Mouse (Mus musculus): ENCODE results near the gene Cherp. TPM values are rescaled to one million over a fixed set of nuclear protein-coding genes. Genes with fewer than 3 reads are reported as not detected.

Cherp gene
- 10 to 100 TPM; 42.9 to 43.2 TPM for total RNA-seq (2021)
- long read RNA-seq, experiment 1, transcript Cherp-207 (18 exons, 3,646 nt): major isoform, 5 of 25 reads
- long read RNA-seq, experiment 1, partial matches to known transcripts: 17 of 25 reads
- long read RNA-seq, experiment 1, other reads (novel, unspliced or antisense): 1 of 25 reads
- long read RNA-seq, experiment 2, transcript Cherp-207 (18 exons, 3,646 nt): major isoform, 7 of 29 reads
- long read RNA-seq, experiment 2, partial matches to known transcripts: 19 of 29 reads
- long read RNA-seq, experiment 2, other reads (novel, unspliced or antisense): 2 of 29 reads

DNA sequence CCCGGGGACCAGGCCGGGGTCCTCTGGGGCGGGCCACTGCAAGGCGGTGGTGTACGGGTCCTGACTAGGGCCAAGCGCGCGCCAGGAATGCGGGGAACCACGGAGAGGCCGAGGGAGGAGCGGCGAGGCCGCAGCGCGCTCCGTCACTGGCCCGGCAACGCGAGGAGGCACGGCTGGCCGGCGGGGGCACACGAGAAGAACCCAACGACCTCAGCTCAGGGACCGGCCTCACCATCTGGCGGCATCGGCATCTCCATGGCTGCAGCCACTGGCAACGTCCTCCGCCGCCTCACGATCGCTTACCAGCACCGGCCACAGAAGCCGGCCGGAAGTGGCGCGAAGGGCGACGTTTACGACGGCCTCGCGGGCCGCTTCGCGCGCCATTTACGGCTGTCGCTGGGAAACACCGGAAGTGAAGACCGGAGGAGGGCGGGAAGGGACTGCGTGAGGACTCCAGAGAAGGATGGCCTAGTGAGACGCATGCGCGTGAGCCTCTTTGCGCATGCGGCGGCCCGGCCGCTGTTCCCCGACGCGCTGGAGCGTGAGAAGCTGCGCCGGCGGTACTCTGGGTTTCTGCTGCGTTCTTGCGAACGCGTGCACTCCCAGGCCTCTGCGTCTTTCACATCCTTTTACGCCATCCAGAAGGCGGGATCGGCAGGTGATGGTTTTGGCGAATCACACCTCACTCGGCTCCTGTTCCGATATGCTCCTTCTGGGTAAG, at the start of gene Cherp:
Cherp (minus strand) TSS at position 401 of the 721 bp plus-strand sequence.
- intact Hi-C loops (cut with DNase I): no loop called here
- DNase-seq: peak; percentile 96

DNA sequence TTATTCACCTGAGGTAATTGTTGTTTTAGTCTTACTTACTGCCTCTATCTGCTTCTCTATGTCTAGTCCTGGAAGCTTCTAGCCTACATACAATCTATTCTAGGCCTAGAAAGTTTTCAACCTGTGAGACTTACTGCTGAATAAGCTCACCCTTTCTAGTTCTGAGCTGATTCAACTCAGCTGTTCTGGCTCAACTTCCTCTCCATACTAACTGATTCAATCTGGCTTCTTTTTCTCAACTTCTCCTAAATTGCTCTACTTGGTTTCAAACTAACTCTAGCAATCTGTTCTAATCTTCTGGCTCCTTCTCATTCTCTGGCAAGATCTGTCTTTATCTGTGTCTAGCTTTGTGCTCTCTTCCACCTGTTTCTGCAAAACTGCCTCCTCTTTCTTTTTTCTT, 46.9 kb upstream of the Cherp start:
- DNase-seq: no peak
- intact Hi-C loops (cut with DNase I): no loop called here

DNA sequence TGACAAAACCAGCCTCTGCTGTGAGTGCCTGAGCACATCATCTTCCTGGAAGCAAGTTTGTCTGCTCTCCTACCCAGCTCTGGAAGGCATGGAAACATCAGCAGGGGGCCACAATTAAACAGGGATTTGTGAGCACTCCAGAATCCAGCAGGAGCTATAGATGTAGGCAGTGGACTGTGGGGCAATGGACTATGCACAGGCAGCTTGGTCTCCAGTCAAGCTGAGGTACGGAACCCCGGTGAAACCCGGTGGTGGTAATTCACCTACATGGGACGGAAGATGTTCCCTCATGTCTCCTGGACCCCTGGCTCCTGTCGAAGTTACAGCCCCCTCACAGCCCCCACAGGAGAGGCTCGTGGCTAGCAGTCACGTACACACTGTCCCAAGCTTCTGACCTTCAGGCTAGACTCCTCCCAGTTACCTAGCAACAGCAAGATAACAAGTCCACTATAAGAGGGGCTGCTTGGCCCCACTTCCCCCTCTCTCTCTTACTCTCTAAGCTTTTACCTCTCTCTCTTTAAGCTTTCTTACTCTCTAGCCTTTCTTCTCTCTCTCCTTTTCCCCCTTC, 42.5 kb upstream of the Cherp start:
- DNase-seq: no peak
- intact Hi-C loops (cut with DNase I): no loop called here

DNA sequence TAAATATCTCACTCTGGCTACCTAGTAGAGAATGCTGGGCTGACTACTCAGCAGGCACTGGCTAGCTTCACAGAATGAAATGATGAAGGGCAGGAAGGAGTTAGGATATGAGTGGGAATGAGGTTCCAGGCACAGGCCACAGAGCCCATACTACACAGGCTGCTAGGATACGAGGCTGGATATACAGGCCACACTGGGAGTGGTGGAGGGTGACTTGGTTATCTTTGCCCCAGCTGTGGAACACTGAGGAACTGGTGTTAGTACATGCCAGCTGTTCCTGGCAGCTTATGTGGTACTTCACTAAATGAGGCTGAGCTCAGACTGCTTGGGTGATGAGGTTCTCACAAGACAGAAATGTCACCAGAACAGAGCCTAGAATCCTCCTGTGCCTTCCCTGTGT, 38.1 kb upstream of the Cherp start:
- DNase-seq: no peak
- intact Hi-C loops (cut with DNase I): no loop called here

DNA sequence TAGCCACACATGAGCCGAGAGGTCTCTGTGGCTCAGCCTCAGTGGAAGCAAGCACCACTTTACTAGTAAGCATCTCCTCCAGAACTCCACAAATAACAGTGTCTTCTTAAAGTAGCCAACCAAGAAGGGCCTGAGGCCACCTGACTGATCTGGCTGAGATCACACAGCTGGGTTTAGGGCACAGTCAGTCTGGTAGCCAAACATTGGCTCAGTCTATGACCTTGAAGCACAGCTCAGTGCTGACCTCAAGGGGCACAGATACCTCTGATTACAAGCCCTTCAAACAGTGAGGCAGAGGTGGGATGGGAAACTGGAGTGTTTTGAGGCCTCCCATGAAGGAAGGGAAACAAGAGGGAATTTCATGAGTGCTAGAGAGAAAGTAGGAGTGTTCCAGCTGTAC, 37.6 kb upstream of the Cherp start:
- intact Hi-C loops (cut with DNase I): no loop called here
- no peak for DNase-seq

DNA sequence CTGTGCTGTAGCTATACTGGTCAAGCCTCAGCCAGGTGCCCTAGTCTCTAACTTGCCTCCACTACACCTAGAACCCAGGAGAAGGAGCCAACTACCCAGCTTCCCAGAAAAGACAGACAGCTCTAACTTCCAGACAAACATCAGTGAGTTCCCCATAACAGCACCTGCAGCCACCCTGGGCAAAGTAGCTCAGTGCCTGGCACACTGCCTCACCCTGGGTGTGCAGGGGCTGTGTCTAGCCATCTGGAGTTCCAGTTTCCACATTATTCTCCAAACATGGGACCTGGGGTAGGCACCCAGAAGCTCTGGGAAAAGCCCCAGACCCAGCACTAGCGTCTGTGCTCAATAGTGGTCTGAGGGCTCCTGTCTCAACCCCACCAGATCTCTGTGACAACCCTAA, 32.5 kb upstream of the Cherp start:
- no peak for DNase-seq
- intact Hi-C loops (cut with DNase I): no loop called here

DNA sequence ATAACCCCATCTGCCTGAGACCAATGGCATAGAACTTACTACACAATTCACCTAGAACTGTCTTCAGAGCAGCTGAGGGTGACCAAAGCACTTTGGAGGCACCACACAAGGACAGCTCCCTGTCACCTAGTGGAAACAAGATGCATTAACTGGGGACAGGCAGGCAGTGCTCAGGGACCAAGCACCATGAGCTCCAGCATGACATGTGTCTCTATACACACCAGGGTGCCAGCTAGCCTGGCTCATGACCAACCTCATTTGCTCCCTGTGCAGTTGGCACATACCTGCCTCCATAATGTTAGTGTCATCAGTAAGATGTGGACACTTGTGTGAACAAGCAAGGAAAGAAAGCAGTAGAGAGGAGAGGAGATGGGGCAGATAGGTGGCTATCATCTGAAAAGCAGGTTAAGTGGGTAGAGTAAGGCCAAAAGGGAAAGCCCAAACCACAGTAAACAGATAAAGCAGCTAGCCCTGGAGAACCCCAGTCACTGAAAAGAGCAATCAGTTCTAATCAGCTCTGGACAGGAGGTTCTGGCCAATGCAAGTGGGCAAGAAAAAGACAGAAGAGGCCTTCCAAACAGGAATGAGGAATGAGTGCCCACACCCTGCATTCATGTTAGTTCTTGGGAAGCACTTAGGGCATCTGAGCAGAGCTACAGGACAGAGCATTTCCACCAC, 29.8 kb upstream of the Cherp start:
- peak in 1 of 2 experiments; percentile 23 for DNase-seq
- intact Hi-C loops (cut with DNase I): no loop called here

DNA sequence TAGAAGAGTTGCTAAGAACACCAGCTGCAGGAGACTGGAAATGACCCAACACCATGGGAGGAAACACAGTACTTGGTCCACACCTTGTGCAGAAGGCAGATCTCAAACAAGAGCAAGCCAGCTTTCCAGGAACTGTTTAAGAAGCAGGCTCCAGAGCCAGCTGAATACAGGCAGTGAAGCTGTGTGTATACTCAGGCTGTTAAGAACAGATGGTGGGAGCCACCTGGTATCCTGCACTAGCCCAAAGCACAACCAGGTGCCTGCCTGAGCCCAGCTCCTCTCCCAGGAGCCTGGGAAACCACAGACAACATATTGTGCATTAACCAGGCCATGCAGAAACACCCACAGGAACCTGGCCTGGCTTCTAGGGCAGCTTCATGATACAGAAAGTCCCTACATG, 29.1 kb upstream of the Cherp start:
- intact Hi-C loops (cut with DNase I): no loop called here
- DNase-seq: no peak

DNA sequence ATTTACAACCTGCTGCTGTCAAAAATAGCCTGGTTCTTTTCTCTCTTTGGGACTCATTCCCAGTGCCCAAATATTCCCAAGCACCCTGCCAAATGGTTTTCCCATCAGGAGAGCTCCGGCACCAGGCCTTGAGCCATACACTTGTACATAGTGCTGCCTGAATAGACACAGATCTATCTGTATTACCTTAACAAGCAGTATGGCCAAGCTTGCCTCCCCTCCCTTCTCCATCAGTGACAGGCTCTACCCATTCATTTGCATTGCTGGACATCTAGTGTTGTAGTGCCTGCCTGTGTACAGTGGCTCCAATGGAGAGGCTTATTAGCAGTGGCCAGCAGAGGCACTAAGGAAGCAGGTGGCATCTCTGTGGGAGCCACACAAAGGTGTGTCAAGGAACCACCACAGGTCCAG, 25.5 kb upstream of the Cherp start:
- intact Hi-C loops (cut with DNase I): no loop called here
- peak in 1 of 2 experiments; percentile 43 for DNase-seq

DNA sequence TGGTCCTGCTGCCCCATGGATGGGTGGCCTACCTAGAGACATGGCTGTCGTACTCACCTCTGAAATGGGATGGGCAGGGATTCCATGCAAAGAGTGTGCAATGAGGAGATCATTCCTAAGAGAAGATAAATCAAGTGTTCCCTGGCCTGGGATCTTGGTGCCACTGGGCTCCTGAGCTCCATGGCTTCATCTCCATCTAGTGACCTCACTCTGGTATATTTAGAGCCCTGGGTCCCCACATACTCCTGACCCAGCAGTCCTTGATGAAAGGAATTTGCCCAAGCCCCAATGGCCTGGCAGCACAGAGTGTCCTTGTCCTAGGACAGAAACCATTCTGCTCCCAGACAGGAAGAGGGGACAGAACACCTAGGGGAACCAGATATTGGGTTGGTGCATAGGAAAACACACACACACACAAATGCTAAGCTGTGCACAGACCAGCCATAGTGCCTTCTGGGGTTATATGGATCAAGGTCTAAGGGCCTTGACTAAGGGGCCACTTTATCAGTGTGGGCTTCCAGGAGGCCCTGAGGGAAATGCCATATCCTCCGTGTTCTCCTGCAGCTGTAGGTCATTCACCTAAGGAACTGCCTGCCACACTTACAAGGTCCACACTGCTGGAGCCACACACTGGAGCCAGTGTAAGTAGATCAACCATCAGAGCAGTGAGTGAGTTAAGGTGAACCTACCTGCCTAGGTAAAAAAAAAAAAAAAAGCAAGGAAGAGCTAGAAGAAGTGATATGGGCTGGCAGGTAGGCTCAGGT, 24.7 kb upstream of the Cherp start:
- peak; percentile 42 to 67 for DNase-seq
- intact Hi-C loops (cut with DNase I): no loop called here

DNA sequence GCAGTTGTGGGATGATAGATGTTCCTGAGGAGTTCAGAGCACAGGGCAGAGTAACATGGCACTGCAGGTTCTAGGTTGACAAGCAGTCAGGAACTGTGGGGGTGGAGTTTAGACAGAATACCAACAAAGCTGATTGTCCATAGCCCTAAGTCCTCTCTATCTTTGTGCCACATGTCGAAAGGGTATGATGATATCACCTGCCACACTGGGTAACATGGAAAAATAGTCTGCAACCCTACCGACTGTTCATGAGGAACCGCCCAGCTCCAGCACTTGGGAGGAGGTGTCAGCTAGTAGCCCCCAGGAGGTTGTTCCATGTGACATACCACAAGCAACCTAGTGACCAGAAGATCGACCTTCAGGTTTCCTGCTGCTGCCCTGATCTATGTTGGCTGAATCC, 23.5 kb upstream of the Cherp start:
- intact Hi-C loops (cut with DNase I): no loop called here
- DNase-seq: no peak

DNA sequence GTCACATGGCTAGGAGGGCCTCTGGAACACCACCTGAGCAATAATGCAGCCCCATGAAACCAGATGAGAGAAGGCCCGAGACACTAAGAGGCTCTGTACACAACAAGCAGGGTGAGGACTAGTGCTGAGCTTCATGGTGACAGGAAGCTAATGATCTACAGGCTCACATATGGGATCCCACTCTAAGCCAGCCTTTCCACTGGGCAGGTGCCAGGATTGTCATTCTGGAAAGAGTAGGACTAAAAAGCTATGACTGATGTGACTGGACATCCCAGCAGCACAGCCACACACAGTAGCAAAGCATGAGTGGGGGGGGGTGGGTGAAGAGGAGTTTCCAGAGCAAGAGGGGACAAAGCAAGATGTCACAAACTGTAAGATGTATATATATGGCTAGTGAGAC, 22.9 kb upstream of the Cherp start:
- intact Hi-C loops (cut with DNase I): no loop called here

DNA sequence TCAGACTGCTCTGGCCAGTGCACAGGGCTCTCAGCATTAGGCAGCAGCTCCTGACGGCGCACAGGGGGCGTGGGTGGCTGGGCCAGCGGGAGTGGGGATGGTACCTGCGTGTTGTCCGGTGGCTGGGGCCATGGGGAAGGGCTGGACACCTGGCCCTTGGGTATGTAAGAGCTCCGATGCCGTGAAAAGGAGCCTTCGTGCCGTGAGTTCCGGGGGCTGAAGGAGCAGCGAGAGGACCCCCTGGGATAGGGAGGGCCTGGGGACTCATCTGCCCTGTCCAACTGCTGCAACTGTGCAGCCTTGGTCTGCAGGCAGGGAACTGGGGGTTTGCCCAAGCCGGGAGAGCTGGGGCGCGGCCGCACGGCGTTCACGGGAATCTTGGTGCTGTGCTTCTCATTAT, 21.2 kb upstream of the Cherp start:
- intact Hi-C loops (cut with DNase I): no loop called here
- no peak for DNase-seq

More for the DNA sequence above, 22.9 kb upstream of the Cherp start:
- DNase-seq: no peak

DNA sequence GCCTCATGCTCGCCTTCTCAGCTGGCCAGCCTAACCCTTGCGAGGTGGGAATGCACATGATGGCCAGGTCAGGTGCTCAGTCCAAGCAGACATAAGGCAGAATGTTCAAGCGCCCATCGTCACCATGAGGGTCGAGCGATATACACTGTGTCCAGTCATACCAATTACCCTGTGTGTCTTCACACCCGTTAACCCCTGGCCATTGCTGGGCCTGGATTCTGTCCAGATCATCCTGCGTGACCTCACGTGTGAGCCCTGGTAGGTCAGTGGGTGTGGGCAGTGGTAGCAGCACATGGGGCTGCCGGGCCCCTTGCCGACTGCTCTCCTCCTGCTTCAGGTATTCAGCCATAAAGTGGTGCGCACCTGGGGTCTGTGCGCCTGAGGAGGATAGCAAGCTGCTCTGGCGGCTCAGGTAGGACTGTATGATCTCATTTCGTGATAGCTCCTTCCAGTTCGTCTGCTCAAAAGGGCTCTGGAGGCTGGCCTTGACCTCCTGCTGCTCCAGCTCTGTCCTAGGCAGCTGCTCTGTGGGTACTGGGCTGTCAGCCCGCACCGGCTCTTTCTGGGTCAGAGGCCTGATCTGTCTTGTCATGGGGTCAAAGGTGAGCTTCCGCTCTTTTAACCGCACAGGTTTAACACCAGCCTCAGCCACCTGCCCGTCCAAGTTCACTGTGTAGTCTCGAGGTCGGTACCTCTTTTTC, 20.5 kb upstream of the Cherp start:
- intact Hi-C loops (cut with DNase I): no loop called here
- DNase-seq: no peak

DNA sequence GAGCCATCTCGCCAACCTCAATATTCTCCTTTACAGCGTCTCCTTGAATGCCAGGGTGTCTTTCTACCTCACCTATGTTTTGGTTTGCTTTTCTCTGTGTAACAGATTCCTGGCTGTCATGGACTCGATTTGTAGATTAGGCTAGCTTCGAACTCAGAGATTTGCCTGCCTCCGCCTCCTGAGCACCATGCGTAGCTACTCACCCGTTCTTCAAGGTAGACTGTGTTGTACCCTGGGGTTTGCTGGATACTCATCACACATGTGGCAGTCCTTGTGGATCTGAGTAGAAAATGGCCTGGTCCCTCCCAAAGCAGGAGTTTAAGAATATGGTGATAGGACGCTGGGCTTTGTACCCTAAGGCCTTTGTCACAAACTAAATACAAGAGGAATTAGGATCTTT, 18.4 kb upstream of the Cherp start:
- intact Hi-C loops (cut with DNase I): loop anchor here (2.0 to 5.0 kb wide), 3 partner anchors 53 to 254 kb away; no protein-coding TSS in a partner anchor
- DNase-seq: no peak

DNA sequence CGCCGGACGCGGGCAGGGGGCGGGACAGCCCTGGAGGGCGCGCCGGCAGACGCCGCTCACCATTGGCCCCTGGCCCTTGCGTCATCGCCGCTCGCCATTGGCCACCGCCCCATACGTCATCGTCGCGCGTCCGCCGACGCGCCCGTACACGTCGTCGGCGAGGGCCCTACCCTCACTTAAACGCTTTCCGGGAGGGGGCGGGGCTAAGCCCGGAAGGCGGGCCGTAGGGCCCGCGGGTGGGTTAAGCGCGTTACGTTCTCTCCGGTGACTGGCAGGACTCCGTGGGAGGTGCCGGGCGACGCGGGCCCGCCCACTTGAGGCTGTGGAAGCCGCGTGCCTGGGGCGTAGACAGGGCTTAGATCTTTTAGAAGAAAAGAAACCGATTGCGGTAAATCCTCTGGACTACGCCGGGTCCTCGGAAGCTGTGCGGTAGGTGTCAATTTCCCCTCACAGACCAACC, 17.6 kb upstream of the Cherp start:
- intact Hi-C loops (cut with DNase I): loop anchor here (2.0 to 5.0 kb wide), 3 partner anchors 54 to 255 kb away; no protein-coding TSS in a partner anchor
- DNase-seq: peak; percentile 100

DNA sequence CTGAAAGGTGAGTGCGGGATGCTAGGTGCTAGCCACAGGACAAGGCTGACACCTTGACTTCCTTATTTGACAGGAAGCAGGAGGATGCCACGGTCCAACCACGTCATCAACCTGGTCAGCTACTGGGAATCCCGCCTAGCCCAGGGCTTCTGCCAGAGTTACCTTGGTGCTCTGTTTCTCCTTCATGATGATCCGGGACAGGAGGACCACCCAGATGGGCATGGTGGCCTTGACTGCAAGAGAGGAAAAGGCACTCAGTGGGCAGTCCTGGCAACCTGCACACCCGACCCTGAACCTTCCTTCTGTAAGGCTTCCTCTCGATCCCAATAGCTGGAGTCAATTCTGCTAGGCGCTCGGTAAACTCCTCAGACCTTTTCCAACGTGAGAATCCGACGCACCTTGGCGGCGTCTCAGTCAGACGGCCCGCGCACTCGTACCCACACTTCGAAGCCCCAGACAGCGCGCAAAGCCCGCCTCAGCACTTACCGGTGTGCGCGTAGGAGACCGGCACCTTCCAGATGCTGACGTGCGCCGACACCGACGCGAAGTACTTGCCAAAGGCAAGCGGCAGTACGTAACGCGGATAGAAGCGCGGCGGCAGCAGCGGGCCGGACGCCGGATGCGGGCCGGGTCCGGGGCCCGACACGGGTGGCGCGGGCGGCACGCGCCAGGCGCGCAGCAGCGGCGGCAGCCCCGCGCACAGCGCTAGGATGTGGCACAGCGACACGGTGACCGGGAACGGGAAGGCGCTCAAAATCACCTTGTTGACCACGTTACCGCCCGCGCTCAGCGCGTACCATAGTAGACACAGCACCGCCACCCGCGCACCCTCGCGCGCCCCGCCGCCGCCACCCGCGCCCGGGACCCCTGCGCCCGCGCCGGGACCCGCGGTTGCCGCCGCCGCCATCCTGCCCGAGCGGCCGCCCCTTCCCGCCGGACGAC, 16.9 kb upstream of the Cherp start, which contains the start of gene Slc35e1:
Slc35e1 (minus strand) TSS at position 935 of the 942 bp plus-strand sequence.
- DNase-seq: peak in 1 of 2 experiments; percentile 45
- intact Hi-C loops (cut with DNase I): loop anchor here (2.0 to 5.0 kb wide), 3 partner anchors 55 to 255 kb away; no protein-coding TSS in a partner anchor

DNA sequence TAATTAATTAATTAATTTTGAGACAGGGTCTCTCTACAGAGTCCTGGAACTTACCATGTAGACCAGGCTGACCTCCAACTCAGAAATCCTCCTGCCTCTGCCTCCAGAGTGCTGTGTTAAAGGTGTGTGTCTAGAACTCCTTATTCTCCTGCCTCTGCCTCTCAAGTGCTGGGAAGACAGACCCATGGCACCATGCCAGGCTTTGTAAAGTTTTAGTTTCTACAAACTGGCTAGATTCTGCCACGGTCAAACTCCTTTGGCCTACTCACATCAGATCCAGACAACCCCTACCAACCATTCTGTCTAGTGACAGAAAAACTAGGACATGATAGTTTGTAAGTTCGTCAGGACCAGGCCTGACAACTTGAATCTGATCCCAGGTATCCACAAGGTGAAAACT, 16.0 kb upstream of the Cherp start:
- intact Hi-C loops (cut with DNase I): loop anchor here (5.0 kb wide), 2 partner anchors 76 to 256 kb away; no protein-coding TSS in a partner anchor
- no peak for DNase-seq

All from heart, postnatal 14 days (tissue).